Mouse (Mus musculus) ES-E14 (cell line): ENCODE results near the gene Olfr747.

Experiments
- CHD2 ChIP-seq: IDR thresholded peaks from 2 replicates; pipeline ENCODE4 v1.6.1; 2014; ENCODE audit warnings: mild to moderate bottlenecking, low read depth, low read length, inconsistent platforms
- HCFC1 ChIP-seq: IDR thresholded peaks from 2 replicates; pipeline ENCODE4 v1.6.1; 2012; ENCODE audit warnings: low read length, inconsistent platforms, borderline replicate concordance; ENCODE audit not compliant: insufficient read depth
- MAFK ChIP-seq: IDR thresholded peaks from 2 replicates; pipeline ENCODE4 v1.6.1; 2014; ENCODE audit warnings: mild to moderate bottlenecking, low read depth, low read length, inconsistent platforms; ENCODE audit not compliant: insufficient read depth
- ZC3H11A ChIP-seq: IDR thresholded peaks from 2 replicates; pipeline ENCODE4 v1.6.1; 2012; ENCODE audit warnings: low read depth, mild to moderate bottlenecking, inconsistent platforms, low read length, borderline replicate concordance

DNA sequence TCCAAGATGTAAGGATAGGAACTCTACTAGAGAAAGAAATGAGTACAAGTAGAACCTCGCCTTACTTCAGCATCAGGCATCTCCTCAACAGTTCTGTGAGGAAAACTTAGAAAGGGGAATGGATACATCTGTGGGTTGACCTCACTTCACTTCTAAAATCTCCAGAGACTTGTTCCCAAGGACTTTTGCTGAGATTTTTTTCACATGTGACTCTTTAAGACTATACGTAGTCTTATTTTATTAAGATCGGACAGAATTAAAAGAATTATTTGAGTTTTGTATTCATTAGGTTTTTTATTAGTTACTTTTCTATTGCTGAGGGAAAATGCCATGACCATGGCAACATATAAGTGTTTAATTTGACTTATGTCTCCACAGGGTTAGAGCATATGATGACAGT is at the start of gene Olfr747:
- TF ChIP-seq MAFK (no peak), HCFC1 (no peak), ZC3H11A (no peak), CHD2 (no peak)
